Mouse (Mus musculus): Measurements from ENCODE around the gene Kcnt2.

Kcnt2 gene

DNA sequence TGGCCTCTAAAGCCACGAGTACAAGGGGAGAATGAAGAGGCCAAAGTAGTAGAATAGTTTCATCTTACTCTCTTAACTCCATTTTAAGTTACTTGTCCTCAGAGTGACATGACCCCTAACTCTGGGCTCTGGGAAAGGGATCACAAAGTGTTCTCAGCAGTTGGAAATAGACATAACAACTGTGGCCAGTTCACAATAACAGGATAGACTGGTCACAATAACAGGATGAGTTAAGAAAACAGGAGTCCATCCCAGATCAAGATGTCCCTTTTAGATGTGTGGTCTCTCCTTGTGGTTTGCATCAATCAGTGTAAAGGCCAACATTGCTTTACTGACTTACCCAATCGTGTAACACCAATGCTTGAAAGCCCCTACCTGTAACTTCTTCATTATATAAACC is 132.8 kb downstream of the Kcnt2 start:
- DNase-seq (ENCODE audit: low read depth): no peak

DNA sequence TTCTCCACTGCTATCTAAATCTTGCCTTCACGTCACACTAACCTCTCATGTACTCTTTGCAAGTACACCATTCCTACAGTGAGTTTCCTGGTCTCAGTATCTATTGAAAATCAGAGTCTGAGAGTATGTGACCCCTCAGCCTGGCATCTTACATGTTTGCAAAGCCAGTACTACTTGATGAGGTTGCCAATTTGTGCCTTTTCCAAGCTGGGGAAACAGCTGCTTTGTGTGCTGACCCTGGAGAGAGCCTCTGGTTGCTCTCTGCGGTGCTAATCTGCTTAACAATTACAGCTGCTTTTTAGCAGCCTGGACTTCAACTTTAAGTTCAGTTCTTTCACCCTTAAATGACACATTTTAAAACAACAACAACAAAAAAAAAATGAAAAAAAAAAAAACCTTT is 133.6 kb downstream of the Kcnt2 start:
- DNase-seq (ENCODE audit: low read depth): no peak

DNA sequence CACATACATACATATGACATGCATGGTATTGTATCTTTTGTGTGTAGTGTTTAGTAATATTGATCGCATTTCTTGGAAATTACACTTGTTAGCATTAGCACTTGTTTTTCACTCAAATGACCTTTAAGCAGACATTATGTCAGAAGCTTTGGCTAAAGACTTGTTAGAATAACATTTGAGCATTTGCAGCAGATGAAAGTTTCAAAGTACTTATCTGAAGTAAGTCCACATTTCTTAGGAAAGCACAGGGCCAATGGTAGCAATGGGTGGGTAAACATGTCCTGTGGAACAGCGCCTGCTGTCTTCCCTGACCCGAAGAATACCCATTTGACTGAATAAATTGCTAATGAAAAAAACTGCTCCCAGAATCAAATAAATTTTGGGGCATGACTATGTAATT is 135.1 kb downstream of the Kcnt2 start:
- DNase-seq (ENCODE audit: low read depth): no peak

DNA sequence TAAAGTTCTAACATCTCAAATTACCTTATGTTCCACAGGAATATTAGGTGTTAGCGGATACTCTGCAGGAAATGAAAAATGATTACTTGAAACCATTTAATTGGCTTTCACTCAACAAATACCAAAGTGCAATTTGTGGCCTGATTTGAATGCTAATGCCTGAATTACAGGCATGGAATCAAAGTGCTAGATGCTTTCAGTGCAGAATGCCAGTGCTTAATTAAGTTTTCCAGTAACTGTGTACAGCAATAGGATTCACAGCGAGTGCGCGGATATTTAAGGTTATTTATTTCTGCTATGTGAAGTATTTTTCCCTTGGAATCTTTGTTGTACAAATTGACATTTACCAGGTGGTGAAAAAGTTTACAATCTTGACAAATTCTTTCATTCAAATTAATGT is 144.3 kb downstream of the Kcnt2 start:
- no peak for DNase-seq (ENCODE audit: low read depth)

DNA sequence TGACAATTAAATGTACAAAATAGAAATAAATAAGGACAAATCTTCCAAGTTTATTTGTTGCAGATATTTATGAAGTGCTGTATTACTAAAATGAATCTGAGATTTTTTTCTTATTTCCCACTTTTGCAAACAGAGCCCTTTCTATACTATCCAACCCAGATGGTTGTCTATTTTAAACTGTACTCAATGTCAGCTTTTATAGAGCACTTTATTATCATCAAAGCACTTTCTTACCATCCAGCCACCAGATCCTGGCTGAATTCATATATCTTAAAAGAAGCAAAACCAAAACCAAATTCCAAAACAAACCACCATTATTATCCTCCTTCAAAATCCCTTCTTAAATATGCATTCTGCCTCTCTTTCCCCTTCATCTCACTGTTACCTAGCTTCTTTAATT is 151.8 kb downstream of the Kcnt2 start:
- DNase-seq (ENCODE audit: low read depth): no peak

DNA sequence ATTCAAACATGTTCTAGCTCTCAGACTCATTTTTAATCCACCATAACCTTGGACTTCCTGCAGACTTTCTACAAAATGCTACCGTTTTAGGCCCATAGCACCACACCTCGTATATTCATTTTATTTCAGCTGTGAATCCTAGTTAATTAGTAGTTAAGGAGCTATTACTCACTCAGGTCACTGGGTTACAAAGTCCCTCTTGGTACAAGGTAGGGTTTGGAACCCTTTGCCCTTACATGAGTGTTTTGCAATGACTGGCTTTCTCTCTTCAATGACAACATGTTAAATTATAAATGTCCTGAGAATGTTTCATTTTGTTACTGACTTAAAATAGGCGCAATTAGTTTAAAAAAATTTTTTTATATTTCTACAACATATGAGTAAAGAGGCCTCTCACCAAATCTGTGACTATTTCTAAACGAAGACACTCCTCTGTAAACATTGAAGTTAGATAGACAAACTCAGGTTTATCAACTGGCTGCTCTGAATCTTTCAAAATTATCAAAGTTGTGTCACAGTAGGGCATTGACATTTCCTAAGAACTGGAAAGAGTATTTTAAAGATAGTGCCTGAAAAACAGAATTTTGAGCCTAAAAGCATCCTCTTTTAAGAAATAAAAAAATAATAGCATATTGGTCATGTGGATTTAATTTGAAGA is 160.8 kb downstream of the Kcnt2 start:
- DNase-seq (ENCODE audit: low read depth): no peak

DNA sequence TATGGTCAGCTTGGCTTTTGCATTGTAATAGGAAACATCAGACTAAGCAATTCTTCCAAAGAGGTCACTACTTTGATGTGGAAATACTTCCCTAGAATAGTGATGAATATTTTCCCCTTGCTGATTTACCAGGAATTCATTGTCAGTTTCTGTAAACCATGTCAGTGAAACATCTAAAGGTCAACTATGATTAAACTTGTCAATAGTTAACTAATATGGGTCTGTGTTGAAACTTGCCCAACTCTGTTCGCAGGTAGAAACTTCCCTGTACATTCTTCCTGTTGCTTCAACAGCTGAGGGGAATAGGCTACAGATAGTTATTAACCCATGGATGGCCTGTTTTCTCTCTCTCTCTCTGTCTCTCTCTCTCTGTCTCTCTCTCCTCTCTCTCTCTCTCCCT is 169.8 kb downstream of the Kcnt2 start:
- no peak for DNase-seq (ENCODE audit: low read depth)

DNA sequence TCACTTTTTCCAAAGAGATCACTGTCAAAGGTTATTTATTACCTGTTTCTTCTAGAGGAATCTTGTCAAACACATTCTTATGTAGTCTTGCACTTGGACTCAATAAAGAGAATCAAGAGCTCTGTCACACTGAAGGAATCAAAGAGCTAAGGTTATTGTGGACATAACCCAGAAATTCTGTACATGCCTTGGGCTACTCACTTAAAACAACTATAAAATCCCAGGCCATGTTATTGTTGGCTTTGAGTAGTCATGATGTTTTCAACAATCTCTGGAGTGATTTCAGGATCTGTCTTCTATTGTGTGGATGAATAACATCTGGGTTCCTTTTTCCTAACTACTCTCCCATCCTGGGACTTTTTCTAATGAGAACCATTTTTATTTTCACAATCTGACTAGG is 177.0 kb downstream of the Kcnt2 start:
- DNase-seq (ENCODE audit: low read depth): no peak

DNA sequence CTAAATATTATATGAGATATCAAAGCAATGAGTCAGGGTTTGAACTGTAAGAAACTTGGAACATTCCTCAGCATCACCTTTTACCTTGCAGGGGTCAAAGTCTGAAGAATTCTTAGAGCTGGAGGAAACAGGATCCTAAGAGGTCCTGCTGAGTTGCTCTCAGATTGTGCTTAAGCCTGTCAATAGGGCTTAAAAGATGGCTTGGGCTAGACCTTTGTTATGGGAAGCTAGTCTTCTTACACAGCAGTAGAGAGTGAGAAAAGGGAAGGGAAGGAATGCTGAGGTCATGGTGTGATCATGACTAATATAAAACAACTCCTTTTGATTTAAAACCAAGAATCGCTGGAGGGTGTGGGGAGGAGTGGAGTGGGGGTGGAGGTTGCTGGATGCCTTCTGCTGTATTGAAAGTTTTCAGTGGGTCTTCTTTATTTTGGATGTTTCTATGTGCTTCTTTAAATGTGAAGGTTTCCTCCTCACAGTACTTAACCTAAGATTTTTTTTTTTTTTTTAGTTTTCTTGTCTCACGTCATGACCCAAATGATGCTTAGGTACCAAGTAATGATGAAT is 183.4 kb downstream of the Kcnt2 start:
- no peak for DNase-seq (ENCODE audit: low read depth)

DNA sequence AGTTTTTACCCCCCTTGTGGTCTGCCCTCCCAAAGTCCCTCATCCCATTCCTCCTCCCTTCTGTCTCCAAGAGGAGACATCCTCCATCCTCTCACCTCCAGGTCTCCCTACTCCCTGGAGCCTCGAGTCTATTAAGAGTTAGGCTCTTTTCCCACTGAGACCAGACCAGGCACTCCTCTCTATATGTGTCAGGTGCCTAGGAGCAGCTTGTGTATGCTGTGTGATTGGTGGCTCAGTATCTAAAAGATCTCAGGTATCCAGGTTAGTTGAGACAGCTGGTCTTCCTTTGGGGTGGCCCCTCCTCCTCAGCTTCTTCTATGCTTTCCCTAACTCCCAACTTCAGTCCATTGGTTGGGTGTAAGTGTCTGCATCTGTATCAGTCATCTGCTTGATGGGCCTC is 186.1 kb downstream of the Kcnt2 start:
- no peak for DNase-seq (ENCODE audit: low read depth)

DNA sequence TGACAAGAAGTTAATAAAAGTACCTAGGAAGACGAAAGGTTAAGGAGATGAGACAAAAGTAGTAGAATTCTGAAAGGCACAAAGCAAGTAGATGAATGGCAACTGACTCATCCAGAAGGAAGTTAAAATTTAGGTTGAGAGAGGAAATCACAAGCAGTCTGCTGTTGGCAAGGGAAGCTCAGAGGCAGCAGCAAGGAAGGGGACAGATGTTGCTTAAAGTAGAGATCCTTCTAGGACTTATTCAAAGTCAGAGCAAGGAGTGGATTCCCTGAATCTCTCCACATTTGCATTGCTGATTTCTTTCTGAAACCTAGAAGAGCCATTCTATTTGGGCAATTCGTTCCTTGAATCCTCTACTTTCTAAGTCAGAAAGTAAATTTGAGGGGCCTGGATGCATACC is 188.8 kb downstream of the Kcnt2 start:
- no peak for DNase-seq (ENCODE audit: low read depth)

DNA sequence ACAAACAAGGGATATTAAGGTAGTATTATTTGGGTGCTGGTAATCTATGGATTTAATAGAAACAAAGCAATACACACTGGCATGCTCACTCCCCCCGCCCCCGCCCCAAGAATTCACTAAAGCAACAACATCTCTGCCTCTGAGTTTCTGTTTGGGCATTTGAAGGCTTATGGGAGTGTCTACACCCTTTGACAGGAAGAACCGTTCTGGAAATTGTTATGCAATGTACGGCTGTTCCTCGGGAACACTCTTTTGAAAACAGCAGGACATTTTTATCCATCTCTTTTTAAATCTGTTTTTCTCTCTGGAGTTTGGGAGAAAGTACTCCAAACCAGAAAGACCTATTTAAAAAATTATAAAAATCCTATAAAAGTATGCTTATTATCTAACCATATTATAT is 192.2 kb downstream of the Kcnt2 start:
- no peak for DNase-seq (ENCODE audit: low read depth)

DNA sequence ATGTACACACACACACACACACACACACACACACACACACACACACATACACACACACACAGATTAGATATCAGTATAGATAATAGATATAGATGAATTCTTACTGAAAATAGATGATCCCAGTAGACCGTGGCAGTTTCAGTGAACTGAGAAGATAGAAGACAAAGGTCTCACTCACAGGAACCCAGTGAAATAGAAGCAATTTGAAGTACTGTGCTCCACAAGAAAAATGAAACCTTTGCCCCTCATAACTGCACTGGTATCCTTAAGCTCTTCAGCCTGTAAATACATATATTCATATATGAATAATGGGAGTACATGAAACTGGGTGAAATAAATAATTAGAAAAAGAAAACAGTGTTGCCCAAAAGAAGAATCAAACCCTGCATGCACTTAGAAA is 197.9 kb downstream of the Kcnt2 start:
- no peak for DNase-seq (ENCODE audit: low read depth)

DNA sequence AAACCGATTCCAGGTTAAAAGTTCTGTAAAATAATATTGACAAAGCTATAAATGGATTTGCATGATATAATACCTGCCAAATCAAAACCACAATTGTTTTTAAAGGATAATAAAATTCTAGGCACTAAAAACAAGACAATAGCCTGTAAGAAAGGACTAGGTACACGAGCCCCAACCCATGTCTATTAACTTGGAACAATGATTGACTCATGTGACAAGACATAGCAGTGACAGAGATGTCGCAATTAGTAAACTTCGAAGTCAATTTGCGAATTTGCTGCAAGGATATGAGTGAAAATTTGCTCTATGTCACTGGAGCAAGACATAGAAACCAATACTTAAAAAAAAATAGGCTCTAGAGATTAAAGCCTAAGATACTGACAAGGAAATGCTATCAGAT is 198.4 kb downstream of the Kcnt2 start:
- no peak for DNase-seq (ENCODE audit: low read depth)

DNA sequence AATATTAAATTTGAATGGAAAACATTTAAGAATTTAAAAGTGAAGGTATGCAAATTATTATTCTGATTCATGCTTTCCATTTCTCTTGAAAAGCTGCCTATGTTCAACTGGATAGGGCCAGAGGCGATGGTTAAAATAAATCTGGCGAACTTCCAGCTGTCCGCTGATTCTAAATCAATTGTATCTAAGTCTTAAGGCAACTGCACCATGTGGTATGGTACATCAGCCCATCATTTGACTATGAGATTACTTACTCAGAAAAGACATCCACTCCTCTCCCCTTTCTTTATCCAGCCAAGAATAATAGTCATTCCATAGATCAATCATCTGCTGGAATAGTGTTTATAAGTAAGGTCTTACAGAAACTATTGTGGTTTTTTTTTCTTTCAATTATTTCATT is 205.5 kb downstream of the Kcnt2 start:
- no peak for DNase-seq (ENCODE audit: low read depth)

DNA sequence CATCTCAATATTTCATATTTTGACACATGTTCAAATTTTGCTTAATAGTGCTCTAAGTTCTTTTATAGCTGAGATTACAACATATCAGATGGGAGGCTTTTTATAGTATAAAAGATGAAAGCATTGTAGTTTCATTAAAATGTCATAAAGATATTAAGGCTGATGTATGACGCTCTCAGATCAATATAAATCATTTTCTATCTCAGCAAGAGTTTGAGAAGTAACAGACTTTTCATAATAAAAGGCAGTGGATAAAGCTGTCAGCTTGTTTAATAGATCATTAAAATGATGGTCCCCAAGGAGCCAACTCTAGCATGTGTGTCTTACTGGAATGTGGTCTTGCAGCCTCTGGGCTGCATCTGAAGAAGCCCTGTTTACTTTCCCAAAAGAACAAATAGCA is 206.0 kb downstream of the Kcnt2 start:
- DNase-seq (ENCODE audit: low read depth): no peak

DNA sequence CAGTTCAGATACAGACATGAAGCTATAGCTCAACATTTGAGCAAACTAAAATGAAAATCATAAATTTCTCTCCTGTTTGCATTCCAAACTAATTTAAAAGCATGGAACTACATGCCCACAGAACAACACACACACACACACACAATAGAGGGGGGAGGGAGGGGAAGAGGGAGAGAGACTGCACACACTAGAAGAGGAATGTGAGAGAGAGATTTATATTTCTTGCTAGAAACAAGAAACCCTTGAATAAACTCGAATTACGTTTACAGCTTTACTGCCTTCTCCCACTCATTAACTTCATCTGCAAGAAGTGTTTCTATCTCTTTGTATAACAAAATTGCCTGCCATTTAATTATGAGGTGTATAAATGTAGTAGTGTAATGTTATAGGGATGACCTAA is 209.9 kb downstream of the Kcnt2 start:
- DNase-seq (ENCODE audit: low read depth): no peak

DNA sequence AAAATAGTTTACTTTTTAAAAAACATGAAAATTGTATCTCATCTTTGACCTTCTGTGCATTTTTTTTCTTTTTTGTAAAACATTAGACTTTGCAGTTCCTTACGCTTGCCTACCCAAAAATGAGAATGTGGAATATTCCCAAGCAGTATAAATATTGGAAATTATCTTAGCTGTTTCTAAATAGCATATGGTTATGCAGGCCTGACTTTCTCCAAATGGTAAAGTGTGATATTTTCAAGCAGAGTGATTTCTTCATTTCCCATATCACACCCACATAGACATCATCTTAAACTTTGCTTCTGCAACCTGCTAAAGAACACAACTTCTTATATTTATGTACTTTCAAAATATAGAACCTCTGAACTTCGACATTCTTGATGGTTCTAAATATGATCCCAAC is 210.9 kb downstream of the Kcnt2 start:
- DNase-seq (ENCODE audit: low read depth): no peak

DNA sequence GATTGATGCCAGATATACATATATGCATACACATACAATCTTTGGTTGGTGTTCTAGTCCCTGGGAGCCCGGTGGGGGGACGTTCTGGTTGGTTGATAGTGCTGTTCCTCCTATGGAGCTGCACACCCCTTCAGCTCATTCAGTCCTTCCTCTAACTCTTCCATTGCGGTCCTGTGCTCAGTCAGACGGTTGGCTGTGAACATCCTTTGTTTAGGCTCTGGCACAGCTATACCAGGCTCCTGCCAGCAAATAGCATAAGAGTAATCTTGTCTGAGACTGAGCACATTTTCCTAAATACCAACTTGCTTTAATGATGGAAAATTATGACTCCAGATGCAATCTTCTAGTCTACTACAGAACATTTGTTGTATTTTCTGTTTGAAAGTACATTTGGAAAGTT is 222.4 kb downstream of the Kcnt2 start:
- no peak for DNase-seq (ENCODE audit: low read depth)

DNA sequence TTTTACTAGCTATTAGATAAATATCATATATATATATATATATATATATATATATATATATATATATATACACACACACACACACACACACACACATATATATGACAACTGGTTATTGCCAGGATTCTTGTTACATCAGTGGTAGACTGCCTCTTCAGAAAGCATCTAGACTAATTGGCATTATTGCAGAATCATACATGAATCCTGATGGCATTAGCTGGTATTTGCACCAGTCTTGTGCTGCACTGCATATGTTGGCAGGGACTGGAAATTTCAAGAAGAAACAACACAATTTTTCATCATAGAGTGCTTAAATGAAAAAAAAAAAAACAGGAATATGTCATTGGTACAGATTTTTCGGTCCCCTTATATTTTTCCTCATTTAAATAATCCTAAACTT is 223.6 kb downstream of the Kcnt2 start:
- no peak for DNase-seq (ENCODE audit: low read depth)

DNA sequence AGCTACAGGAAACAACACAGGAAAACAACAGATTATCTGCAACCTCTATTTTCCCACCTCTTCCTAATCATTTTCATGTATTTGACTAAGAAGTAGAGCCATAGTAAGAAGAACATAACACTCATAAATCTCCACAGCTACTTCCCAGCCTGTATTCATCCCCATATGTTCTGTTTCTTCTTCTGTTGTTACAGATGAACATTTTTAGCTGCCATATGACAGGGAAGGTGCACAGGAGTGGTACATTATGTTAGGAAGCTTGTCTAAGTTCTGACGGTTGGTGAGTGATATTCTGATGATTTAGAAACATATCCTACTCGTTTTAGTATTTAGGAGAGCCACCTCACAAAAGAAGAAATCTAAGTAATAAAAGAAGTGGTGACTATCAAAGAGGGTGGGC is 231.0 kb downstream of the Kcnt2 start:
- no peak for DNase-seq (ENCODE audit: low read depth)

DNA sequence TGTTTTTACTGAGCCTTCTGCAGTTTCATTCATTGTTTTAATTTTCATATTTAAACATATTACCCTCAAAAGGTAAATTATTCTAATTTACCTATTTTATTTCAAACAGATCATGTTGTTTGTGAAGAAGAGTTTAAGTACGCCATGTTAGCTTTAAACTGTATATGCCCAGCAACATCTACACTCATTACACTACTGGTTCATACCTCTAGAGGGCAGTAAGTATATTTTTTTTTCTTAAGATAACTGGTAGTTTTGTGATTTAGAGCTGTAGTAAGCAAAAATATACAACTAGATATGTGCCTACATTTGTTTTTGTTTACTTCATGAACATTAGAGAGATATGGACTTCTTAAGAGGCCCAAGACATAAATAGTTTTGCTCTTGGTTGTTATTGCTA is 238.1 kb downstream of the Kcnt2 start:
- DNase-seq (ENCODE audit: low read depth): no peak

DNA sequence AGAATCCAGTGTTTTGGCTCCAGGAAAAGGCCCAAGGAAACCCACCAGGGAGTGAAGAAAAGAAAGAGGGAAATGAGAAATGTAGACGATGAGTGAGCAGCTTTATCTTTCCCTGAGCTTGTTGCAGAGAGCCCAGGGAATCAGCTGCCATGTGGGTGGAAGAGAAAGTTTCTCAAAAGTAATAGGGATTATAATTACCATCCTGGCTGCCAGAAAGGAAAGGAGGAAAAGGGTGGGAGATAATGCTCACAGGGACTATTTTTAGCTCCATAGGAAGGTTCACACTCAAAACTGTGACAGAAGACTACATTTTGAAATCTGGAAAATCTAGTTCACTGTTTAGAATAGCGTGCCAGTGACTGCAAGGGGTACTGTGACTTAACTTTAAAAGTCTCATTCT is 243.9 kb downstream of the Kcnt2 start:
- no peak for DNase-seq (ENCODE audit: low read depth)

DNA sequence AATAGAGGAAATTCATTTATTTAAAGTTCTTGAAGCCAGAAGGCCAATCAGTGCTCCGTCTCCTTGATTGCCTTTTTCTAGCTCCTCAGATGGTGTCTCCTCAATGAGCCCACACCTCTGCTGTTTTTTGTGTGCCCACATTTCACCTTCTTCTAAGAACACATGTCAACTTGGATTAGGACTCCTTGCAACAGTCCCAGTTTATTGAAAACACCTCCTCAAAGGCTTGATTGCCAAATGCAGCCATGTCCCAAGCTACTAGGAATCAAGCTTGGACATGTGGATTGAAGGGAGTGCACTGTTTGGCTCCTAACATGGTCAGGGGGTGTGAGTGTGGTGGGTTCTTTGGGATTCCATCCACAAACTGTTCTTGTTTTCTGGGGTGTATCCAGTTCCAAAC is 245.4 kb downstream of the Kcnt2 start:
- DNase-seq (ENCODE audit: low read depth): no peak

DNA sequence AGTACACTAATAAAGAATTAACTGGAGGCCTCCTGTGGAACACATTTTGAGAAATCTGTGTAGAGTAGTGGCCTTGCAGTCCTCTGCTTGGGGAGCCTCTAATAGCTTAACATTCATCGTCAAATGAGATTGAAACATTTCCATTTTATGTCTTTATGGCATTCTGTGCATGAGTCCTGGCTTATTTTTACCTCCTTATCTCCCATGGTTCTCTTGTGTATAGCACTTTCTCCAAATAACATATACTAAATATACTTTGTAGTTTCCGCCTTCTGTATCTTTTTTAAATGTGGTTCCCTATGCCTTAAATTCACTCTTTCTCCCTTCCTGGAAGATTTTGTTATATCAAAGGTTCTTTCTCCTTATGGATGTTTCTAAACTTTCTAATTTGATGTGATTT is 246.3 kb downstream of the Kcnt2 start:
- DNase-seq (ENCODE audit: low read depth): no peak

All from induced T-regulatory cell, adult 2 months (primary cell).